Mouse (Mus musculus) midbrain, embryonic 12.5 days (tissue): Measurements from ENCODE around the gene Aqp7. TPM values are rescaled to one million over a fixed set of nuclear protein-coding genes. Genes with fewer than 3 reads are reported as not detected.
A peak's percentile ranks its signal among the peaks of the same experiment; 100 is the strongest.

Experiments
- ATAC-seq: fragments of 200-750 bp; cut with Nextera tagmentation; 2 replicates; pipeline ENCODE4 v1.8.0; 2017; ENCODE audit warnings: low read depth, moderate TSS enrichment, moderate library complexity; ENCODE audit not compliant: low FRiP score
- H3K27ac ChIP-seq: fragments of 300-500 bp; sonication (generic); replicated peaks from 2 replicates; pipeline ENCODE4 v1.5.1; 2016; ENCODE audit warnings: mild to moderate bottlenecking
- H3K27me3 ChIP-seq: fragments of 300-500 bp; sonication (generic); 2 replicates; pipeline ENCODE4 v1.6.1; 2016; ENCODE audit warnings: mild to moderate bottlenecking
- H3K36me3 ChIP-seq: fragments of 300-500 bp; sonication (generic); 2 replicates; pipeline ENCODE4 v1.6.1; 2016
- H3K4me1 ChIP-seq: fragments of 300-500 bp; sonication (generic); 2 replicates; pipeline ENCODE4 v1.6.1; 2016
- H3K4me2 ChIP-seq: fragments of 300-500 bp; sonication (generic); replicated peaks from 2 replicates; pipeline ENCODE4 v1.6.1; 2016; ENCODE audit warnings: mild to moderate bottlenecking, moderate library complexity
- H3K4me3 ChIP-seq: fragments of 300-500 bp; sonication (generic); 2 replicates; pipeline ENCODE4 v1.5.1; 2016; ENCODE audit warnings: mild to moderate bottlenecking
- H3K9ac ChIP-seq: fragments of 300-500 bp; sonication (generic); replicated peaks from 2 replicates; pipeline ENCODE4 v1.6.1; 2016; ENCODE audit warnings: mild to moderate bottlenecking, moderate library complexity
- H3K9me3 ChIP-seq: fragments of 300-500 bp; sonication (generic); 2 replicates; pipeline ENCODE4 v1.6.1; 2016; ENCODE audit warnings: mild to moderate bottlenecking
- WGBS: fragments of 180-500 bp; shearing (Covaris S2); methylation state at CpG from one replicate; pipeline ENCODE4 v1.1.7; 2016; 5-methylcytosine and 5-hydroxymethylcytosine counted together
- polyA plus RNA-seq: library from polyadenylated mRNA; unstranded; fragments of >200 nt; fragmentation: Nextera tagmentation; extraction: Ambion mirVana; gene quantifications from 2 replicates; pipeline ENCODE4 v1.2.1, GENCODE M21; 2016

Aqp7 gene
- not detected in 2 replicates for polyA plus RNA-seq

GRCm38 (mm10) chr4:41047524-41048271 lies at the start of gene Aqp7:
TSS of gene Aqp7 (minus strand) at chr4:41048139.
- ATAC-seq: no peak
- Histone ChIP-seq H3K9me3 (no peaks in the 10 kb centered on the region), H3K4me1 (peaks cover 3% of the 10 kb centered on the region; the same call in 1 of the 2 replicates), H3K9ac (no peak within 1 kb of the TSS), H3K27me3 (0 out of 2 replicates have a peak, but pooled peaks cover 6% of the 10 kb centered on the region), H3K4me2 (no peak within 1 kb of the TSS), H3K36me3 (no peaks in the 10 kb centered on the region), H3K4me3 (no peak within 1 kb of the TSS), H3K27ac (no peak within 1 kb of the TSS)
- WGBS: 48% methylated on average over 9 of the region's 9 CpGs

GRCm38 (mm10) chr4:41097381-41097780 lies 49.4 kb upstream of the Aqp7 start:
- Histone ChIP-seq H3K27ac (no peak overlapping the region), H3K27me3 (peaks cover 36% of the 10 kb centered on the region), H3K4me2 (peak overlapping the region; percentile 90), H3K36me3 (no peaks in the 10 kb centered on the region), H3K4me3 (no peak overlapping the region), H3K9ac (no peak overlapping the region), H3K9me3 (no peaks in the 10 kb centered on the region), H3K4me1 (peaks cover 14% of the 10 kb centered on the region)
- ATAC-seq: no peak
- WGBS: 44% methylated on average over 13 of the region's 13 CpGs

- no peak overlapping the region for H3K27ac ChIP-seq
- no peak for ATAC-seq
- no peak overlapping the region for H3K4me2 ChIP-seq
- H3K36me3 ChIP-seq: no peaks in the 10 kb centered on the region
- no peaks in the 10 kb centered on the region for H3K9me3 ChIP-seq
- peaks cover 36% of the 10 kb centered on the region for H3K27me3 ChIP-seq
- H3K4me1 ChIP-seq: peaks cover 14% of the 10 kb centered on the region
- no peak overlapping the region for H3K4me3 ChIP-seq
- WGBS: 71% methylated on average over 5 of the region's 5 CpGs
- H3K9ac ChIP-seq: no peak overlapping the region
These were observed 48.9 kb upstream of the Aqp7 start for GRCm38 (mm10) chr4:41096794-41097193.

- ATAC-seq: no peak
- no peak overlapping the region for H3K27ac ChIP-seq
- H3K9ac ChIP-seq: no peak overlapping the region
- peaks cover 36% of the 10 kb centered on the region for H3K27me3 ChIP-seq
- H3K9me3 ChIP-seq: no peaks in the 10 kb centered on the region
- WGBS: 76% methylated on average over 8 of the region's 8 CpGs
- H3K4me1 ChIP-seq: peaks cover 14% of the 10 kb centered on the region
- no peak overlapping the region for H3K4me2 ChIP-seq
- no peak overlapping the region for H3K4me3 ChIP-seq
- no peaks in the 10 kb centered on the region for H3K36me3 ChIP-seq
These were observed 48.2 kb upstream of the Aqp7 start for GRCm38 (mm10) chr4:41096169-41096568.

GRCm38 (mm10) chr4:41094361-41094760 lies 46.4 kb upstream of the Aqp7 start:
- Histone ChIP-seq H3K36me3 (no peaks in the 10 kb centered on the region), H3K9ac (no peak overlapping the region), H3K27ac (no peak overlapping the region), H3K4me2 (no peak overlapping the region), H3K4me1 (peaks cover 14% of the 10 kb centered on the region), H3K9me3 (no peaks in the 10 kb centered on the region), H3K27me3 (peaks cover 33% of the 10 kb centered on the region), H3K4me3 (no peak overlapping the region)
- ATAC-seq: no peak
- WGBS: 74% methylated on average over 9 of the region's 9 CpGs

- no peak overlapping the region for H3K4me2 ChIP-seq
- H3K36me3 ChIP-seq: no peaks in the 10 kb centered on the region
- H3K27me3 ChIP-seq: peaks cover 24% of the 10 kb centered on the region
- 73% methylated on average over 1 of the region's 1 CpGs for WGBS
- no peak overlapping the region for H3K27ac ChIP-seq
- no peak for ATAC-seq
- peaks cover 5% of the 10 kb centered on the region; the same call in 1 of the 2 replicates for H3K4me1 ChIP-seq
- H3K9ac ChIP-seq: no peak overlapping the region
- no peaks in the 10 kb centered on the region for H3K9me3 ChIP-seq
- no peak overlapping the region for H3K4me3 ChIP-seq
These were observed 45.0 kb upstream of the Aqp7 start for GRCm38 (mm10) chr4:41092958-41093357.

GRCm38 (mm10) chr4:41091391-41091790 lies 43.5 kb upstream of the Aqp7 start:
- Histone ChIP-seq H3K4me1 (no peaks in the 10 kb centered on the region), H3K4me2 (no peak overlapping the region), H3K27ac (no peak overlapping the region), H3K9ac (no peak overlapping the region), H3K9me3 (no peaks in the 10 kb centered on the region), H3K36me3 (no peaks in the 10 kb centered on the region), H3K4me3 (no peak overlapping the region), H3K27me3 (peaks cover 8% of the 10 kb centered on the region)
- WGBS: 68% methylated on average over 3 of the region's 3 CpGs
- no peak for ATAC-seq

- H3K27me3 ChIP-seq: no peaks in the 10 kb centered on the region
- 78% methylated on average over 2 of the region's 2 CpGs for WGBS
- no peak overlapping the region for H3K9ac ChIP-seq
- H3K4me2 ChIP-seq: no peak overlapping the region
- no peak overlapping the region for H3K4me3 ChIP-seq
- H3K9me3 ChIP-seq: no peaks in the 10 kb centered on the region
- no peaks in the 10 kb centered on the region for H3K36me3 ChIP-seq
- H3K4me1 ChIP-seq: no peaks in the 10 kb centered on the region
- H3K27ac ChIP-seq: no peak overlapping the region
- no peak for ATAC-seq
These were observed 41.8 kb upstream of the Aqp7 start for GRCm38 (mm10) chr4:41089705-41090104.

- Histone ChIP-seq H3K9ac (no peak overlapping the region), H3K36me3 (no peaks in the 10 kb centered on the region), H3K4me3 (no peak overlapping the region), H3K9me3 (no peaks in the 10 kb centered on the region), H3K4me2 (no peak overlapping the region), H3K27ac (no peak overlapping the region), H3K4me1 (no peaks in the 10 kb centered on the region), H3K27me3 (no peaks in the 10 kb centered on the region)
- 84% methylated on average over 4 of the region's 4 CpGs for WGBS
- no peak for ATAC-seq
These were observed 41.2 kb upstream of the Aqp7 start for GRCm38 (mm10) chr4:41089189-41089588.

- Histone ChIP-seq H3K4me3 (no peak overlapping the region), H3K4me2 (no peak overlapping the region), H3K27ac (no peak overlapping the region), H3K4me1 (no peaks in the 10 kb centered on the region), H3K9ac (no peak overlapping the region), H3K36me3 (no peaks in the 10 kb centered on the region), H3K27me3 (no peaks in the 10 kb centered on the region), H3K9me3 (no peaks in the 10 kb centered on the region)
- WGBS: 86% methylated on average over 16 of the region's 16 CpGs
- ATAC-seq: no peak
These were observed 39.7 kb upstream of the Aqp7 start for GRCm38 (mm10) chr4:41087459-41088298.

- Histone ChIP-seq H3K9ac (no peak overlapping the region), H3K27me3 (no peaks in the 10 kb centered on the region), H3K4me1 (no peaks in the 10 kb centered on the region), H3K4me3 (no peak overlapping the region), H3K9me3 (no peaks in the 10 kb centered on the region), H3K4me2 (no peak overlapping the region), H3K27ac (no peak overlapping the region), H3K36me3 (no peaks in the 10 kb centered on the region)
- ATAC-seq: no peak
- 82% methylated on average over 9 of the region's 9 CpGs for WGBS
These were observed 39.0 kb upstream of the Aqp7 start for GRCm38 (mm10) chr4:41086947-41087346.

- H3K4me1 ChIP-seq: no peaks in the 10 kb centered on the region
- H3K27me3 ChIP-seq: no peaks in the 10 kb centered on the region
- no peak overlapping the region for H3K4me3 ChIP-seq
- H3K4me2 ChIP-seq: no peak overlapping the region
- no peak overlapping the region for H3K9ac ChIP-seq
- no peak for ATAC-seq
- no peaks in the 10 kb centered on the region for H3K9me3 ChIP-seq
- 90% methylated on average over 4 of the region's 4 CpGs for WGBS
- H3K36me3 ChIP-seq: no peaks in the 10 kb centered on the region
- no peak overlapping the region for H3K27ac ChIP-seq
These were observed 36.9 kb upstream of the Aqp7 start for GRCm38 (mm10) chr4:41084819-41085218.
